Mouse (Mus musculus) testis, postnatal 14 days (tissue): ENCODE measurements around the gene Ctnnbl1.

Experiments
- DNase-seq: peaks from one replicate; pipeline ENCODE4 v3.0.0; 2021; ENCODE audit warnings: low spot score

Gene Ctnnbl1

GRCm38 (mm10) chr2:157750926-157751588, 13.9 kb downstream of the Ctnnbl1 start:
- DNase-seq, result no peak

DNA sequence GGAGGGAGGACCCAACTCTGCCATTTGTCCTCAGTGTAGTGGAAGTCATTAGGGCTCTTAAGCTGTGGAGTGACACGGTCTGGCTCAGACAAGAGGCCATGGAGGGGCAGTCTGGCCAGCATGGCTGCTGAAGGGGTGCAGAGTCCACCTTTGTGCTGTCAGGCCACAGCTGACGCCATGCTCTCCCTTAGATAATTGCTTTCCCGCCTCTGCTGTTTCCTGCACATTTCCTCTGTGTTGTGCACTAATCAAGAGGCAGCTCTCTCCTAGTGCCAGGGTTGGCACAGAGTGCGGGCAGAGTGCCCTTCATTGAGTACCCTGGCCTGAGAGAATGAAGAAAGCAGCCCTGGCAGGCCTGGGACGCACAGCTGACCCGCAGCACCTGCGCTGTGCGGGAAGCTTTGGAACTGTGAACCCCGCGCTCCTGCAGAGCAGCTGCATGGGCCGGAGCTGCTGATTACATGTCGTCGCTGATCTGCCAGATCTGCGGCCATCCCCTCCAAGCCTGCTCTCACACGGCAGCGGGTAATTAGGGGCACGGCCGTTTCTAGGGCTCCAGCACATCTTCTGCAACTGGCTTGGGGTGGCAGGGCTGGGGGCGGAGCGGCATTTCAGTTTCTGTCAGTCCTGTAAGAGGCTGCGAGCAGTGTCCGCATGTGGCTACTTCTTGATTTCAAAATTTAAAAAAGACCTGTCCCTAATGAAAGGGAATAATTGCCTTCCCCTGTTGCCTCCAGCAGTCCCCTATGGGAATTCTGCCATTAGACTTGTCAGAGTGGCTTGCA, 14.6 kb downstream of the Ctnnbl1 start:
- no peak for DNase-seq

GRCm38 (mm10) chr2:157752374-157752743, 15.2 kb downstream of the Ctnnbl1 start:
- no peak for DNase-seq

- DNase-seq, result no peak
Measured at GRCm38 (mm10) chr2:157755771-157756170, 18.6 kb downstream of the Ctnnbl1 start.

DNA sequence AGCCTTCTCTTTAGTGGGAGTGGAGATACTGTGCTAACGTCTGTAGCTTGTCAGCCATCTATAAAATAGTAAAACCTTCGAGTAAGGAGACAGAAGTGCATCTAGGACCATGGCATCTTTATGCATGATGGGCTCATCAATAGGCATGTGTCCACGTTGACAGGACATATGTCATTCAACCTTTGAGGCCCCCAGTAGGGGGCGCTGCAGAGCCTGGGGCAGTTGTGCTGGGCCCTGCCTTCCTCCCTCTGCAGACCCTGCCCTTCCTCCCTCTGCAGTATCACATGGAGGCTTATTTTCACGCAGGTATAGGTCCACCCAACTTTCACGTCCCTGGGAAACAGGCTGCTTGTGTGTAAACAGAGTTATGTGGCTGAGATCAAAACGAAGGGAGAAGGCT, 19.0 kb downstream of the Ctnnbl1 start:
- no peak for DNase-seq

DNA sequence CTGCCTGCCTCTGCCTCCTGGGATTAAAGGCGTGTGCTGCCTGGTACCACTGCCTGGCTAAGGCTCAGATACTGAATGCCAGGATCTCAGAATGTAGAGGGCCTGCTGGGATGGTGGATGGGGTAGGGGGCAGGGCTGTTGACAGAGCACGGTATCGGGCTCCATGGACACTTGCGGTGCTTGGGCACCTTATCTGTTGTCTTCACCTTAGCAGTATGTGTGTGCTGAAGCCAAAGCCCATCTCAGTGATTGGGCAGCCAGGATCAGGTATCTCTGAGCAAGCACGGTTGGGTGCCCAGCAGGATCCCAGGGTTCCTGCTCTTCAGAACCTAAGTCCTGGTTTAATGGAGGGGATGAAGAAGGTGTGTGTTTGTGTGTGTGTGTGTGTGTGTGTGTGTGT, 21.2 kb downstream of the Ctnnbl1 start:
- no peak for DNase-seq

DNA sequence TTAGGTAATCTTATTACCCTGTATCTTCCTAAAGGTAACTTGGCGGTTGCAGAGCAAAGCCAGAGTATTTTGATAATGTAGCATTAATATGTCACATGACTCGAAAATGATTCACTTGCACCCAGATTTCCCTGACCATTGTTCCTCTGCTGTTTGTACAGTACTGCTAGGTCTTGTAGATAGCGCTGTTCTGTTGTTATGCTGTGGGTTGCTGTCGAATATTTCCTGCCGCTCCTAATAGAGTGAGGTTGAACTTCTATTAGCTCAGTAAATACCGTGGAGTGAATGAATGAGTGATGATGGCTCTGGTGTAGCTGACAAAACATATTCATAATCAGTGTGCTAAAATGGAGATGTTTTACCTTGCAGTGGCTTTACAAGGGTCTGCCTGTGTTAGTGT, 22.5 kb downstream of the Ctnnbl1 start:
- no peak for DNase-seq

DNA sequence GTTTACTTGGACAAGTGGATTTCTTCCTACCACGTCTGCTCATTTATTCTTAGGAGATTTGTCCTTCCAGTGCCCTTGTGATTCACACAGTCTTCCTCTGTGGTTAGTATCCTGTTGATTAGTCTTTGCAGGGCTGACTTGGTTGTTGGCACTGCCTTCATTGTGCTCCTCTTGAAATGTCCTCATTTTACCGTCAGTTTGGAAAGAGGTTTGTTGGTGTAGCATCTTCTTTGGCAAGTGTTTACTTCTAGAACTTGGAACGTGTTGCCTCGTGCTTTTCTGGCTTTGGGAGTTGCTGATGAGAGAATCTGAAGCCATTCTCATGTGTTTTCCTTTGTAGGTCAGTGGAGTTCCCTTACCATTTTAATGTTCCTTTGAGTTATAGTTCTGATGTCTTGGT, 25.7 kb downstream of the Ctnnbl1 start:
- DNase-seq, result no peak

GRCm38 (mm10) chr2:157766591-157766990, 29.4 kb downstream of the Ctnnbl1 start:
- no peak for DNase-seq

- no peak for DNase-seq
Measured at GRCm38 (mm10) chr2:157768682-157769429, 31.7 kb downstream of the Ctnnbl1 start.

- no peak for DNase-seq
Measured at GRCm38 (mm10) chr2:157770761-157771160, 33.6 kb downstream of the Ctnnbl1 start.

DNA sequence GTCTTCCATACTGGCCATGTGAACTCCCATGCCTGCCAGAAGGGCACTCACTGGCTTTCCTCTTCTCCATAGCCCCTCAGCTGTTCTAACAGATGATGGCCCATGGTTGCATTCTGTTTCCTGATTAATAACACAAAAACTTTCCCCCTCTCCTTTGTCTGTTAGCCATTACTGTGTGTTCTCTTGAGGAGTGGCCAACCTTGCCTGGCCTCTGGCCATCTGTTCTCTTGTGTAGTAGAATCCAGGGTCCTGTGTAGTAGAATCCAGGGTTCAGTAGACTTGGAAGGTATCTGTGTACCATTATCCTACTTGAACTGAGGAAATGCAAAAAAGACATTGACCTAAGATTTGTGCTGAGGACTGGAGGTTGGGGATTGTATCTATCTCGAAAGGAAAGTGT, 36.5 kb downstream of the Ctnnbl1 start:
- no peak for DNase-seq

DNA sequence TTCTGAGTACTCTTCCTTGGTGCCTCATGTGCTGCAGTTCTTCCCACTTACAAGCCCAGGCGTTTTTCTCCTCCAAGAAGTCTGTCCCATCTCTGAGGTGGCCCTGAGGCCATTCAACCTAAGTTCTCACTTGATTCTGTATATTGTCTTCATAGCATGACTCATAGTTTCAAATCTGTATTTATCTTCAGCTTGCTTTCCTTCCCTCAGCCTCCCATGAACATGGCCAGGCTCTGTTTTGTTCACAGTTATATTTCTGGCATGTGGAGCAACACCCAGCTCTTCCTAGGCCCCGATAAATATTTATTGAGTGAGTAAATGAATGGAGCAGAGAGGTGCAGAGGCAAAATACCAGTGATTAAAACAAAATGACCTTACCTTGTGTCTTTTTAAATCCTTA, 38.8 kb downstream of the Ctnnbl1 start:
- DNase-seq, result no peak

DNA sequence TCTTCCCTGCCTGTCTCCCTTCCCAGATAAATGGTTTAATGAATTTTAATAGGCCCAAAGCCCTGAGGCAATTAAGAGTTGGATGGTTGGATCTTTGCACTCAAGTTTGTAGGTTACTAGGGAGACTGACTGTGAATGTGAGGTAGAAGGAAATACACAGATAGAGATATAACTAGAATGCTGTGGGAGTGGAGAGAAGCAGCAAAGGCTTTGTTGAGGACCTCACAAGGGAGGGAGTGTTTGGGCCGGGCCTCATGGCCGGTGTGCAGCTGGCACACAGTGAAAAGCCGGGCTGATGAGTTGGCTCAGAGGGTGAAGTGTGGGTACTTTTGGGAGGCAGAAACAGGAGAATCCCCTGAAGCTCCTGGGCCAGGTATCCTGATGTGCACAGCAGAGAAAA, 43.8 kb downstream of the Ctnnbl1 start:
- no peak for DNase-seq

DNA sequence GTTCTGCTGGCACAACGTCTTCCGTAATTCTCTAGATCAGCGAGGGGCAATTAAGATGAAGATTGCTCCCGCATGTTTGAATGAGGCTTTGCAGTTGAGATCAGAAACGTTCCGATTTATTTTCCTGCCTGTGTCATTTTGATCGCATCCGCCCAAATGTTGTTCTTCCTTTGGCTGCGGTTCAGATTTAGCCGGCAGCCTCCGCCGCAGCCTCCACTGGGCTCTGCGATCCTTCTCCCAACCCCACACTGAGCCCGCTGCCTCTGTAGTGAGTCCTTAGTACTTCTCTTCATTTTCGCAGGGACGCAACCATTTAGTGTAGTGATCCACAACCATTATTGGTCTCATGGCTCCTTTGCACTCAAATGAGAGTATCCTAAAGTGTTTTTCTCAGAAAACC, 46.0 kb downstream of the Ctnnbl1 start:
- DNase-seq, result no peak

DNA sequence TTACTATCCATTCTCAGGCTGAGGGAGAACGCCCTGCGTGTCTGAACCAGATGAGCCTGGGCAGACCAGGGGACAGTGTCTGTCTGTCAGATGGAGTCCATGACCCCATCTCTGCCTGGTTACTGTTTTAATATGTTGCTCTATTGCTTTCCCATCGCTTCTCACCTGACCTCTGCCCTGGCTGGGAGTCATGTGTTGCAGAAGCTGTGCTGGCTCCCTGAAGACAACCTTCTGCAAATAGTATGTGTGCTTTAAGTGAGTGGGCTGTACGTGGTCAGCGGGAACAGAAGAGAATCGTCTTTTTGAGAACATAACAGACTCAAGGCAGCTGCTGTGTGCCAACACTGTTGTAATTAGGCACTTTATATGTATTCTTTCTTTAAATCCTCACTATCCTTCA, 47.0 kb downstream of the Ctnnbl1 start:
- no peak for DNase-seq

DNA sequence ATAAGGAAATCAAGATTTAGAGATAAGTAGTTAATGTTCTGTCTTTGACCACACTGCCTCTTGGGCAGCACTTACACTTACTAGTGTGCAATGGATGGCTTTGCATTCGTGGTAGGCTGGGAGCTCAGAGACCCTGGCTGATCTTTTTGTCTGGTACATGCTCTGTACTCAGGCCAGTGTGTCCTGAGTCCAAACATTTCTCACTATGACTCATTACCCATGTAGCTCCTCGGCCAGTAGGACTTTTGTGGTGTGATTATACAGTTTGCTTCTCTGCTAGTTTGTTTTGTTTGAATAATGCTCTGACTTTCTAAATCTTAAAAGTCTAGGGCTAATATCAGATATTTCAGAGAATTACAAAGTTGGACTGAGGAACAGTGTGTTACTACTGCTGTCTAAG, 47.4 kb downstream of the Ctnnbl1 start:
- DNase-seq, result no peak

- DNase-seq, result no peak
Measured at GRCm38 (mm10) chr2:157789226-157789625, 52.0 kb downstream of the Ctnnbl1 start.

DNA sequence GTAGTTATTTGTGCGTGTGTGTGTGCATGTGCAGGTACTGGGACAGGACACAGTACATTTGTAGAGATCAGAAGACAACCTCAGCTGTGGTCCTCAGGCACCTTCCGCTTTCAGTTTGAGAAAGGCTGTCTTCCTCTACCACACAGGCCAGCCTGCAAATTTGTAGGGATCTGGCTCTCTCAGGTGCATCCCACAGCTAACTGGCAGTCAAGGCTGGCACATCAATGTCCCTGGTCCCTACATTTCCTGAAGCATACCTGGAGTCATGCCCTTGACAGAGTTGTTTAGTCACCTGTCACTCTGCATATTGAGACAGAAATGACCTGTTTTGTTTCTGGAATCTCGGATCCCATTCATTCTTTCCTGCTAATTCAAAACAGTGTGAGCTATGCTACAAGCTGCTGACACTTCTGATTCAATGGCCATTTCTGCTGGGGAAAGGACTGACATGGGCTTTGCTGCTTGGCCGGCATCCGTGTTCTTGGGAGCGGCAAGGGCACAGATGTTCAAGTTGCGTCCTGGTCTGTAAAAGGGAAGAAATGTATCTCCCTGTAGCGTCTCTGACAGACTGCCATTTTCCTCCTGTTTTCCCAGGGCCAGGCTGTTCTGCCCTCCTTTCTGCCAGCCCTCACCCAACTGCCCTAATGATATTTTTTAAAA, 53.8 kb downstream of the Ctnnbl1 start:
- DNase-seq, result no peak

DNA sequence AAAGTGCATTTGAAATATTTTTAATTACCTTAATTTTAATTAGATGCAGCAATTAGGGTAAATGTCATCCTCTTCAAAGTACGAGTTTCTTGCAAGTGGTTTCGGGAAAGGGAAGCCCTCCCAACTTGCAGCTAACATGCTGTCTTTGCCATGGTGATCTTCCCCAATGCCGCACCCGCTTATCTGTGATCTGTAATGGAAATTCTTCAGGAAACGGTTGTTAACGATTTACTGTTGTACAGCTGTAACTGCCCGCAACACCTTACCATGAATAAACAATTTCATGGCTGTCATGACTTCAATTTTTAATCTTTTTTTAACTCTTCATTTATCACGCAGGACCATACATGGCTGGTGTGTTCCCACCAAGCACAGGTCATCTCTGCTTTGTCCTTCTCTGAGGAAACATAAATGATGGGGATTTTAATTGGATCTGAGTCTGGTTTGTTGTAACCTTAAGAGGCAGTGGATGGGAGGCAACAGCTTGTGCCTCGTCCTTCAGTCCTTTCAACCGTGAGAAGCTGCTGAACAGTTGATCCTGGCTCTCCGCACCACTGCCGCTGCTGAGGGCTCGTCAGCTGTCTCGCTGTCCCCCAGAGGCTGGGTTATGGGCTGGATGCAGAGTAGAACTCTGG, 54.4 kb downstream of the Ctnnbl1 start:
- no peak for DNase-seq

DNA sequence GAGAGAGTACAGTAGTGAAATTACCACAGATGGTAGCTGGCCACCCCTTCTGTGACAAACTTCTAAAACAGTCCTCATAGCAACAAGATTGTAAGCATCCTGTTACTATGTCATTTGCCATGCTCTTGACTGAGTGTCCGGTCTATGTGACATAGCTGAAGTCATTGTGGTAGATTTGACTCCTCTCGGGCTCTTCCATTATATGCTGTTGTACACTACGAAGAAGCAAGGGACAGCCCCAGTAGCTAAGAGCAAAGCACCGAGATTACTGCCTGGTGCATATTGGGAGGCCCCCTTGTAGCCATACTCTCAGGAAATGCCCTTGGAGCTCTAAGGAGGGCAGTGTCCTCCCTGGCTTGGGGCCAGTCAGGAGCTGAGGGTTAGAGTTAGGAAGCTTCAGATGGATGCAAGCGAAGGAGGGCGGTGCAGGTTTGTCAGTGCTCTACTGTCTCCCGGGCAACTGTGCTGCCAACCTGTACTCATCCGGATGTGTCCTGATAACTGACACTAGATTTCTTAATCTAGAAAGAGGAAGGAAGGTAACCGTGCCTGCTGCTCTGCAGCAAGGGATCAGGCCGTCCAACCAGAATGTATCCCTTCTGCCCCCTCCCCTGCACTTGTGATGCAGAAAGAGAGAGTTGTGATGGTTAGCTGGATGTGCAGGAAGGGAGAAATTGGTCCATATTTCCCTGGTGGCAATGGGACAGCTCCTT, 55.8 kb downstream of the Ctnnbl1 start:
- DNase-seq, result no peak
